Mouse (Mus musculus) monocyte, adult 5-6 weeks (primary cell): ENCODE results near the gene 2310022B05Rik. TPM values are rescaled to one million over a fixed set of nuclear protein-coding genes. Genes with fewer than 3 reads are reported as not detected.

Source experiments
- ATAC-seq: fragments of 153-309, 156-312 bp; replicated peaks from 2 replicates; pipeline ENCODE4 v1.8.0; 2017; ENCODE audit warnings: mild to moderate bottlenecking; ENCODE audit not compliant: low TSS enrichment, insufficient number of reproducible peaks, severe bottlenecking, poor library complexity, low FRiP score
- total RNA-seq: library from RNA; stranded (forward); fragments of 200-1000, 200-491, 200-594 nt; gene quantifications from 3 replicates; pipeline ENCODE4 v1.2.3, GENCODE M21; 2017

2310022B05Rik gene
- 1.1 to 3.5 TPM (median 3.2 TPM) in 3 replicates for total RNA-seq

GRCm38 (mm10) chr8:124663112-124663873 lies at the start of gene 2310022B05Rik:
Gene 2310022B05Rik (minus strand): TSS chr8:124663369.
- ATAC-seq = peak; percentile 74

- ATAC-seq = no peak
Observed at GRCm38 (mm10) chr8:124705823-124706222, 42.7 kb upstream of the 2310022B05Rik start.

- no peak for ATAC-seq
Observed at GRCm38 (mm10) chr8:124704376-124704775, 41.2 kb upstream of the 2310022B05Rik start.

- no peak for ATAC-seq
Observed at GRCm38 (mm10) chr8:124703526-124703925, 40.4 kb upstream of the 2310022B05Rik start.

GRCm38 (mm10) chr8:124702183-124702582 lies 39.0 kb upstream of the 2310022B05Rik start:
- no peak for ATAC-seq

GRCm38 (mm10) chr8:124701023-124701422 lies 37.9 kb upstream of the 2310022B05Rik start:
- ATAC-seq = peak; percentile 39; the same call in 1 of the 2 replicates

- no peak for ATAC-seq
Observed at GRCm38 (mm10) chr8:124700271-124700670, 37.1 kb upstream of the 2310022B05Rik start.

- no peak for ATAC-seq
Observed at GRCm38 (mm10) chr8:124695424-124696100, 32.4 kb upstream of the 2310022B05Rik start.

- no peak for ATAC-seq
Observed at GRCm38 (mm10) chr8:124691706-124692105, 28.5 kb upstream of the 2310022B05Rik start.

GRCm38 (mm10) chr8:124688899-124689298 lies 25.7 kb upstream of the 2310022B05Rik start:
- no peak for ATAC-seq

- no peak for ATAC-seq
Observed at GRCm38 (mm10) chr8:124682218-124682617, 19.0 kb upstream of the 2310022B05Rik start.

- no peak for ATAC-seq
Observed at GRCm38 (mm10) chr8:124681792-124682157, 18.6 kb upstream of the 2310022B05Rik start.

GRCm38 (mm10) chr8:124681077-124681791 lies 18.1 kb upstream of the 2310022B05Rik start:
- no peak for ATAC-seq

- no peak for ATAC-seq
Observed at GRCm38 (mm10) chr8:124678246-124678645, 15.1 kb upstream of the 2310022B05Rik start.

- no peak; the same call in 1 of the 2 replicates for ATAC-seq
Observed at GRCm38 (mm10) chr8:124677486-124677885, 14.3 kb upstream of the 2310022B05Rik start.

- ATAC-seq = no peak
Observed at GRCm38 (mm10) chr8:124677078-124677477, 13.9 kb upstream of the 2310022B05Rik start.

GRCm38 (mm10) chr8:124676661-124677060 lies 13.5 kb upstream of the 2310022B05Rik start:
- no peak for ATAC-seq

GRCm38 (mm10) chr8:124672345-124672744 lies 9.2 kb upstream of the 2310022B05Rik start:
- no peak for ATAC-seq

GRCm38 (mm10) chr8:124668798-124669197 lies 5.6 kb upstream of the 2310022B05Rik start:
- ATAC-seq = no peak
